In the genomic region with DNA sequence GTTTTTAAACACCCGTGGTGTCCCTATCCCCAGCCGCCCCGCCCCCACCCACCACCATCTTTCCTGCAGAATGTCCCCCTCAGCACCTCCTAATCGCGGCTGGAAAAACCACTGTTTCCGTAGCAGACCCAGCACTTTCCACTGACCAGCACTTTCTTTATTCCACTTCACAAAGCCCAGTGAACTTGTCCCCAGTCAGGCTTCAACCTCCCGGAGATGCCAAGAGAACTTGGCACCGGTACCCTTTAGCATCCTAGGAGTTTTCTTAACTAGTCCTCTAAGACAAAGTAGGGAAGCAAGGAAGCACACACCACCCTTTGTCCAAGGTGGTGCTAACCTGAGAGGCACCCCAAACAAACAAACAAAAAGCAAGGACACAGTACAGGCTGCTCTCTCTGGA, we compare ENCODE assay signal across 8 mouse cellular contexts. TPM values are rescaled to one million over a fixed set of nuclear protein-coding genes. Genes with fewer than 3 reads are reported as not detected.
DNase-seq lines count a peak whose midpoint lies in the region; ATAC-seq and TF ChIP-seq lines count a peak whose summit lies in the region.

No protein-coding gene starts in this region.

- no peak for TF ChIP-seq POLR2A in bone marrow, adult 2 months (IDR thresholded peaks at IDR 0.05; ENCODE audit: borderline replicate concordance, control insufficient read depth, low read depth, low read length)

- H3K4me3 ChIP-seq in bone marrow, adult 2 months (replicated peaks; ENCODE audit: control insufficient read depth, low read depth, low read length) = peak overlapping the region; percentile 65
- peak overlapping the region; percentile 69 for H3K4me3 ChIP-seq in forebrain, embryonic 13.5 days
- peak overlapping the region; percentile 77 for H3K4me3 ChIP-seq in hindbrain, embryonic 11.5 days (ENCODE audit: low read depth, low read length)

- peak overlapping the region; percentile 49; the same call in 1 of the 2 replicates for H3K27ac ChIP-seq in bone marrow, adult 2 months (ENCODE audit: control insufficient read depth, insufficient read depth, low read depth, low read length, poor library complexity)
- H3K27ac ChIP-seq in forebrain, embryonic 13.5 days = peak overlapping the region; percentile 100
- peak overlapping the region; percentile 100 for H3K27ac ChIP-seq in hindbrain, embryonic 11.5 days (ENCODE audit: low read depth, low read length)

- DNase-seq in adrenal gland, adult 2 months = peak; percentile 50
- DNase-seq in adrenal gland, adult 8-10 months = no peak
- peak; percentile 41 for DNase-seq in hindbrain, embryonic 11.5 days (ENCODE audit: low spot score)
- peak; percentile 31 to 44 for DNase-seq in layer of hippocampus, postnatal 25 days (ENCODE audit: extremely low spot score in 1 of 2, low spot score in 1 of 2)
- DNase-seq in lung, postnatal 36 days = peak; percentile 46
- peak; percentile 28 for DNase-seq in thymus, postnatal 4 days

- peaks cover 6% of the 10 kb centered on the region for H3K4me1 ChIP-seq in bone marrow, adult 2 months (ENCODE audit: control insufficient read depth, insufficient read depth, low read length)
- H3K4me1 ChIP-seq in forebrain, embryonic 13.5 days = peaks cover 53% of the 10 kb centered on the region
- H3K4me1 ChIP-seq in hindbrain, embryonic 11.5 days (replicated peaks; ENCODE audit: control insufficient read depth, insufficient read depth, low read length) = no peaks in the 10 kb centered on the region; the same call in 1 of the 2 replicates

- TF ChIP-seq CTCF in bone marrow, adult 2 months (IDR thresholded peaks at IDR 0.05; ENCODE audit: control insufficient read depth, insufficient read depth, low read length) = no peak

- H3K36me3 ChIP-seq in forebrain, embryonic 13.5 days (ENCODE audit: poor library complexity, severe bottlenecking) = no peaks in the 10 kb centered on the region
- H3K36me3 ChIP-seq in hindbrain, embryonic 11.5 days (ENCODE audit: control insufficient read depth, insufficient read depth, low read length) = no peaks in the 10 kb centered on the region

- peak overlapping the region; percentile 89 for H3K9ac ChIP-seq in forebrain, embryonic 13.5 days
- peak overlapping the region; percentile 88 for H3K9ac ChIP-seq in hindbrain, embryonic 11.5 days (ENCODE audit: low read depth, low read length)

- H3K9me3 ChIP-seq in forebrain, embryonic 13.5 days (replicated peaks) = no peaks in the 10 kb centered on the region
- no peaks in the 10 kb centered on the region for H3K9me3 ChIP-seq in hindbrain, embryonic 11.5 days (ENCODE audit: control insufficient read depth, low read length)

- no peaks in the 10 kb centered on the region for H3K27me3 ChIP-seq in forebrain, embryonic 13.5 days
- H3K27me3 ChIP-seq in hindbrain, embryonic 11.5 days (ENCODE audit: control insufficient read depth, insufficient read depth, low read length) = no peaks in the 10 kb centered on the region

- WGBS in bone marrow, adult 2 months = 10% methylated on average over 8 of the region's 8 CpGs
- WGBS in forebrain, embryonic 13.5 days = under 1% methylated on average over 8 of the region's 8 CpGs
- WGBS in hindbrain, embryonic 11.5 days = 3% methylated on average over 8 of the region's 8 CpGs

- no peak for ATAC-seq in forebrain, embryonic 13.5 days
- ATAC-seq in hindbrain, embryonic 11.5 days (ENCODE audit: low FRiP score) = no peak

- peak overlapping the region; percentile 68 for H3K4me2 ChIP-seq in forebrain, embryonic 13.5 days
- peak overlapping the region; percentile 69 for H3K4me2 ChIP-seq in hindbrain, embryonic 11.5 days (replicated peaks; ENCODE audit: low read depth, low read length)

RNA-seq across cellular contexts. Expression of gene Klf7, which starts 2.2 kb away (rescaled TPM):
- 10 to 100 TPM; 13.4 to 18.6 TPM for total RNA-seq in adrenal gland, adult 2 months (2021)
- polyA plus RNA-seq in adrenal gland, adult 2 months (2012; rRNA removed) = 7.1 and 15.5 TPM in 2 replicates
- 10 to 100 TPM; 15.1 to 32.1 (median 27.0) TPM for total RNA-seq in adrenal gland, adult 8-10 months (2022)
- 4.7 and 18.3 TPM in 2 replicates for polyA plus RNA-seq in bone marrow, adult 2 months (2011; ENCODE audit: insufficient read depth, insufficient read length, low replicate concordance, missing spikeins)
- 66.4 and 76.8 TPM in 2 replicates for polyA plus RNA-seq in forebrain, embryonic 13.5 days (2015; fragmentation: Nextera tagmentation; extraction: Ambion mirVana)
- polyA plus RNA-seq in hindbrain, embryonic 11.5 days (2014; fragmentation: Nextera tagmentation; extraction: Ambion mirVana) = 31.4 and 33.6 TPM in 2 replicates
- 10 to 100 TPM; 33.4 to 41.3 TPM for total RNA-seq in layer of hippocampus, postnatal 25 days (2021)

Comparison
In these comparisons a context has a peak if more than half of its experiments do, and no peak if none do; other contexts are left out.
1. H3K27ac ChIP-seq: peak in every context shown above with its lines; median percentile 100 in forebrain, embryonic 13.5 days; 100 in hindbrain, embryonic 11.5 days; 49 in bone marrow, adult 2 months.